Mouse (Mus musculus): ENCODE data around the gene Rnf128. TPM values are rescaled to one million over a fixed set of nuclear protein-coding genes. Genes with fewer than 3 reads are reported as not detected.

Gene Rnf128
- polyA plus RNA-seq, 2 experiments from 2014 or later: 0.41 to 0.46 TPM

DNA sequence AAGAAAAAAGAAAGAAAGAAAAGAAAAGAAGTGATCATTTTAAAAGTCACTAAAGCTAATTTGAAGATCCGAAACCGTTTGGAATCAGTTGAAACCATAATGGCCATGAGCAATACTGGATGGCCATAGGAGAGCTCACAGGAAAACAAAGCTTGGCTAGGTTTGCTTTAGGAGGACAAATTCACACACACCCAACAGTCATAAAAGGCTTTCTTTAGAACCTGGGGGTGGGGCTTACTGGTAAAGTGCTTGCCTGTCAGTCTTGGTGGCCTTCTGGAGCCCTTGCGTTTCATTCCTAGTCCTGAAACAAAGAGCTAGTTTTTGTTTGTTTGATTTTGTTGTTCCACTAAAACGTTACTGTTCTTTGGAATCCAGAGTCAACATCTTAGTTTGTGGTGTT, 71.6 kb downstream of the Rnf128 start:
- no peak for ATAC-seq

DNA sequence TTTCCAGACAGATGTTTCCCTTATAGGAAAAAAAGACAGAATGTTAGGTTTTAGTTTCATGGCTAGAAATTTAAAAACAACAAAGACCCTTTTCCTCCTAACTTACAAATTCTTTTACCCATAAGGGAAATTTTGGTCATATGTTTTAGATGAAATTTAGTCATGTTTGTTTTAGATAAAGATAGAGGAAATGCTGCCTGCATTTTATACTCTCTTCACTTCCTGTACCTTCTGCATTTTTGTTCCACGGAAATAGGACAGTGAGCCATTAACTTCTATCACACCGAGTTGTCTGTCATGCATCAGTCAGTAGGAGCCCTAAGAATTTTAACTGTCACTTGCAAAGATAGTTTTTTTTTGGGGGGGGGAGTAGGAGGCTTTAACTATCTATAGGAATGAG, 76.6 kb downstream of the Rnf128 start:
- ATAC-seq: no peak

DNA sequence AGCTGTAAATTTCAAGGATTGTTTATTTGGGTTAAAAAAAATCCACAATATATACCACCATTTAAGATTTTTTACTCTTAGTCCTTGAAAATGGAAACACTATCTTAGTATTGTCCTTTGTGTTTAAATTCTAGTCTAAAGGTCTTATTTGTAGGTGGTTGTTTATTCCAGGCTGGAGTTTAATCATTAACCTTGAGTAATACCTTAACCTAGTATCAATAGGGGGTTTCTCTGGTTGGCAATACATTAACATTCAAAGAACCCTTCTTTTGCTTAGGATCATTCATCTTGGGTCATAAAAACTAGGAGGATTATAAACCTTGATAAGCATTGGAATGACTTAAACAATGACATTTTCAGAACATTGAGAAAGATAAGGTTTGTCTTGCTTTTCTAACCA, 77.3 kb downstream of the Rnf128 start:
- ATAC-seq: no peak

DNA sequence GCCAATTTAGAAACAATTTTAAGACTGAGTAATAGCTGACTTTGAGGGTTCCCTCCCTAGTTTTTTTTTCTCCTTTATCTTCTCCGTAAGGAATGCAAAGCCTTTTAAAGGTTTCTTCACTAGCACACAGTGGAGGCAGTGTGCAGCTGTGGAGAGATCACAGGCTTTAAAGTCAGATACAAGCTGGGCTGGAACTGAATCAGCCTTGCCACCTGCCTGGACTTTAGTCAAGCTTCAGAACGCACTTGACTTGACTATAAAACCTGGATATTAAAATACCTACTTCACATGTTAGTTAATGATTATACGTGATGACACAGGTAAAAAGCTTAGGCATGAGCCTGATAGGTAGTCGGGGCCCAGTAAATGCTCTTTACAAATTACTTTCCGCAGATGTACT, 89.1 kb downstream of the Rnf128 start:
- ATAC-seq: no peak

DNA sequence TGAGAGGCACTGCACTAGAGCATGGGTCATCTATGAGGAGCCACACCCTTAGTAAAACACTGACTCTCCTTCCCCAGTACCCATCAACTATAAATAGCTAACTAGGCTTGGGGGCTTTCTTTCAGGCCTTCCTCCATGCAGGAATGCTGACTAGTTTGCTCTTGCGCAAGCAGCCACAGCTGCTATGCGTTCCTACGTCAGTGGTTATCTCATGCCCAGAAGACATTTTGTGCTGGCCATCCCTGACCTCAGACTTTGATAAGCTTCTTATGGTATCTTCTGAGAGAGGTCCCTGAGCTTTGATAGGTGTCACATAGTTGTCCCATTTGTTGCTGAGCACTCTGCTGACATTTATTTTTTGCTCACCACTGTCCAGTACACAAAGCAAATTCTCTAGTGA, 90.2 kb downstream of the Rnf128 start:
- ATAC-seq: no peak

DNA sequence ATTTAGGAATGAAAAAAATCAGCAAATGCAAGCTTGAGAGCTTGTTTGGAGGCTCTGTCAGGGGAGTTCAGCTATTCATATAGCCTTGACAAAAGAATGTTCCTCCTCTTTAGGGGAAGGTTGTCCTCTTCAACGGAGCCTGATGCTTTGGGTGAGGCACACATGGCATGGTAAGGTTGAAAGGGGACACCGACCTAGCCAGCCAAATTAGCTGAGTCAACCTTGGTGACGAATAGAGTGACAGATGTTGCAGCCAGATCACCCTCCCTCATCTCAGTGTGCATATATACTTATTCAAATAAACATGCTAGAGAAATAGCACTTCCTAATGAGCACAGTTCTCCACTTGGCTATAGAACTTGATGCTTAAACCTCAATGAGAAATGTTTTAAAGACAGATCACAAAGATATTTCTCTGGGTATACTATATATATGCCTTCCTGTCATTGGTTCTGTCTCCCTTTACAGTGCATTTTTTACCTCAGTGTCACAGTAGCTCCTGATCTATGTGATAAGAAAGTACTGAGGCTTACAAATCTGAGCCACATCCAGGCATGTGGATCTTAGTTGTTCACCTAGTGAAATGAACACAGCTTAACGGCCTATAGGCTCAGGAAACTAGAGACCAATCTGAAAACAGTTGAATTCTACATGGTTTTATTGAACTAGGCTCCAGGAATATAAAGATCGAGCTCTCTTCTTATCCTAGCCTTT, 91.4 kb downstream of the Rnf128 start:
- ATAC-seq: no peak

DNA sequence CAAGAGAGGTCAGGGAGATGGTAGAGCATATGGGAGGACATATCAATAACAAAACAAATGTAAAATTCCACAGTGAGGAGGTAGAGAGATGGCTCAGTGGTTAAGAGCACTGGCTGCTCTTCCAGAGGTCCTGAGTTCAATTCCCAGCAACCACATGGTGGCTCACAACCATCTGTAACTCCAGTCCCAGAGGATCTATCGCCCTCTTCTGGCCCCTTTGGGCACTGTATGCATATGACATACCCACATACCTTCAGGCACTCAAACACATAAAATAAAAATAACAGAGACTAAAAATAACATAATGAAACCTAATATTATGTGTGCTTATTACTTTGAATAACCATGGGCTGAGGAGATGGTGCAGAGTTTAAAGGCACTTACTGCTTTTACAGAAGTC, 99.0 kb downstream of the Rnf128 start:
- no peak for ATAC-seq

DNA sequence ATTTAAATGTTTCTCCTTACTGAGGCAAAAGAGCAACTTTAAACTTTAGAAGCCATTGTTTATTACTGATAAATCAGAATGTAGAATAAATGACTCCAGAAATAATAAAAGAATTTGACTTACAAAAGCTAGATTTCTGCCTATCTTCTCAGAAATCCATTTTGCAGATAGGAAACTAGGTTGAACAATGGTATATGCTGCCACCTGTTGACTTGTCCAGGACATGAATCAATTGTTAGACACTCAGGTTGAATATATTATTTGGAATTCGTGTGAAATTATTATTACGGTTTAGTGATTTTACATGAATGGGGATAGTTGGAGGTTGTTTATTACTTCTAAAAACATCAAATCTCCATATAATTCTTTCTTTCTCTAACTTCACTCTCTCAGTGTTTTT, 102.7 kb downstream of the Rnf128 start:
- ATAC-seq: peak; percentile 36

DNA sequence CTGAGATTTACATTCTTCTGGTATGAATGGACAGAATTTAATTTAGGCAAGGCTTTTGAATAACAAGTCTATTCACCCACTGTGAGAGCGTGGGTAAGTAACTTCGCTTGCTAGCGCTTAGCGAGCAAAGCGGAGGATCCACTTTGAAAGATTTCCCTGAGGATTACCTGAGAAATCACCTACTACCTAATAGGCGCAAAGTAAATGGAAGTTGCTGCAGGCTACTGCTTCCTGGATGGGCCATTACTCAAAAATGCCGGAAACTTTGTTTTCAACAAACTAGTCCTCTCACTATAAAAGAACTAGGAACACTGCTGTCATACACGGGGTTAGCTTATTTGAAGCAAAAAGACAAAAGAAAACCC, 121.3 kb downstream of the Rnf128 start:
- ATAC-seq: peak; percentile 35

DNA sequence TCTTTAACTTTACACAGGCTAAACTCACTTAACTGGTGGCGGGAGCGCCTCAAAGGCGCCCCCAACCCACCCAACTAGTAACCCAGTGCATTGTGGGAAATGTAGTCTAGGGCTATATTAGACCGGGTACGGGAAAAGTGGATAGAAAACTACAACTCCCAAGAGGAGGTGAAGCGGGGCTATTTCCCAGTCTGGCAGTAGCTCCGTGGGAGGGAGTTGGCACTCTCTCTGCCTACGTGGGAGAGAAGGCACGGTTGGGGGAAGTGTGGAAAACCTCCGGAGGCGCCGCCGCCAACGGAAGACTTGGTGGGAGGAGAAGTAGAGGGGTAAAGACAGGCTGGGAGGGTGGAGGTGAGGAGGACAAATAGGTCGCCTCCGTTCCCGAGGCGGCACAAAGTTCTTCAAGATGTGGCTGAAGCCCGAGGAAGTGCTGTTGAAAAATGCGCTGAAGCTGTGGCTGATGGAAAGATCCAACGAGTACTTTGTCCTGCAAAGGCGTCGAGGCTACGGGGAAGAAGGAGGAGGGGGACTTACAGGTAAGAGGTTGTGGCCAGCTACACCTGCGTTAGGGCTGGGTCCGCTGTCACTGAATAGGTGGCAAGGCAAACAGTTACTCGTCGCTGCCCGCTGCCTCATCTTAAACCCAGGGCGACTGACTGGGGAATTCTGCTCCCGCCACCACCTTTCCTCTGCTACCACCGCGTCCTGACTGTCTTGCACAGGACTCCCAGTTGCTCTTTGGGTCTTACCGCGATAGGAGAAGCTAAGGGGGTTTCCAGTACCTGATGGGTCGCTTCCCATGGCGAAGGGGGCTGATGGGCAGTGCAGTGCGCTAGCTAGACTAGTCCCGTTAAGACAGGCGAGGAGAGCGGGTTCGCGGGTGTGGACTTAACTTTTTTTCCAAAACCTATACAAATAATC, 121.9 kb downstream of the Rnf128 start, which contains the start of gene Tbc1d8b:
Tbc1d8b (plus strand) TSS at position 222 of the 921 bp plus-strand sequence.
- peak; percentile 93 for ATAC-seq

DNA sequence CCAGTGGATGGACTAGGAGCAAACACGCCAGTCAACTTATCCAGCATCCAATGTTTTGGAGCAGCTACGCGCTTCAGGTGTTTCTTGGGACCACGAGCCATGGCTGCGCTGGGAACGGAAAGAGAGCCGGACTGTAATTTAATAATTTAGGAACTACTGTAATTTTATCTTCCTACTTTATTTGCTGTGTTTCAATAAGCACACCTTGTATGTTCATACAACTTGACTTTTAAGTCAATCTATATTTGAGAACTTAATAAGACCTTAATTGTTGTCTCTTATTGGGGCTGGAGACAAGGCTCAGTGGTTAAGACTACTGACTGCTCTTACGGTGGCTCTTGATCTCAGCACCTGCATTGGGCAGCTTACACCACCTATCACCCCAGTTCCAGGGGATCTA, 151.3 kb downstream of the Rnf128 start, which contains the start of gene Gm15013:
Gm15013 (minus strand) TSS at position 101 of the 400 bp plus-strand sequence.
- no peak for ATAC-seq

DNA sequence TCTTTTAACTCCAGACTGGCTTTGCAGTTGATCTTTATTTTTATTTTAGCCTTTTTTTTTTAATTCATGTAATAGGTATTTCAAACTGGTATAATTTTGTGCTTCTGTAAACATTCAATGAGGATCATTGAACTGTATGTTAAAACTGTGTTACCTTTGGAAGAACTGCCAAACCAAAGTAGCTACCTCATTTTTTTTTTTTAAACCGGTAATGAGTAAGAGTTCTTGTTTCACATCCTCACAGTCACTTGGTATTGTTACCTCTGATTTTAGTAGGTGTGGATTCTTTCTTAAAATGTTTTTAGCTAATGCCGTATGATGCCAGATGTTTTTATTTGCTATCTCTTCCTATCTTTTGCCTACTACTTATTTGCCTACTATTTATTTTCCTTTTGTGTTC, 159.2 kb downstream of the Rnf128 start:
- ATAC-seq: no peak

Other genes with a start within 250 kb of the Rnf128 start
- gene Trap1a, start 229.6 kb upstream of the Rnf128 start, polyA plus RNA-seq (2017; shearing (Covaris generic)): not detected
- gene D330045A20Rik, start 82.9 kb upstream of the Rnf128 start, polyA plus RNA-seq (2017; shearing (Covaris generic)): not detected
- gene Tbc1d8b, start 121.7 kb downstream of the Rnf128 start, polyA plus RNA-seq (2017; shearing (Covaris generic)): 1 to 10 TPM; 4.5 TPM
- gene Gm15013, start 151.2 kb downstream of the Rnf128 start, polyA plus RNA-seq (2017; shearing (Covaris generic)): 1 to 10 TPM in 1 of 2 experiments, under 1 TPM in 1; 0.70 to 1.8 TPM
- not detected for gene Ripply1, start 219.0 kb downstream of the Rnf128 start, polyA plus RNA-seq (2017; shearing (Covaris generic))
- not detected for gene Cldn2, start 237.5 kb downstream of the Rnf128 start, polyA plus RNA-seq (2017; shearing (Covaris generic))

Data from activated CD4-positive, CD25-positive, alpha-beta regulatory T cell, adult 4 months (primary cell).